Mouse (Mus musculus) cerebellum, adult 9-10 months (tissue): ENCODE data around the gene Ggact.

Experiments
- DNase-seq: peaks from one replicate; pipeline ENCODE4 v3.0.0; 2022

Ggact gene

DNA sequence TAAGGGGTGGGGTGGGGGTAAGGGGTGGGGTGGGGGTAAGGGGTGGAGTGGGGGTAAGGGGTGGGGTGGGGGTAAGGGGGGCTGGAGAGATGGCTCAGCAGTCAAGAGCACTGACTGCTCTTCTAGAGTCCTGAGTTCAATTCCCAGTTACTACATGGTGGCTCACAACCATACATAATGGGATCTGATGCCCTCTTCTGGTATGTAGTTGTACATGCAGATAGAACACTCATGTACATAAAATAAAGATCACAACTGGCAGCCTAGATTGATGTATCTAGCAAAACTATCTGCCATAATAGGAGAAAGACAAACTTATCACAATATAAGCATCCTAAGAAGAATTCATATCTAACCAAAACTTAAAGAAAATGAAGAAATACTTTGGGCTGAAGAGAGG lies 15.0 kb downstream of the Ggact start:
- no peak for DNase-seq

DNA sequence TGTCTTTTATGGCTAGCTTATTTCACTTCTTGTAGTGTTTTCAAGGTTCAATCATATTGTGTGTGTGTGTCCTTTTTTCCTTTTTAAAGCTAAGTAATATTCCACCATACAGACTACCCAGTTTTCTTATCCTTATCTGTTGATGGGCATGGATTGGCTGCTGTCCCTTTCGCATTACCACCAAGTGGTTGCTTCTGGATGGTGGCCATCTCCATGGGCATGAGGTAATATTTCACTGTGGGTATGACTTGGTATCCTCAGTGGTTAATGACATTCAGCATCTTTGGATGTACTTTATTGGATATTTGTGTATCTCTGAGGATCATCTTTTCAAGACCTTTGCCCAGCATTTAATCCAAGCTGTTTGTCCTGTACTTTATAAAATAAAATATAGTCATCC lies 17.5 kb downstream of the Ggact start:
- no peak for DNase-seq

DNA sequence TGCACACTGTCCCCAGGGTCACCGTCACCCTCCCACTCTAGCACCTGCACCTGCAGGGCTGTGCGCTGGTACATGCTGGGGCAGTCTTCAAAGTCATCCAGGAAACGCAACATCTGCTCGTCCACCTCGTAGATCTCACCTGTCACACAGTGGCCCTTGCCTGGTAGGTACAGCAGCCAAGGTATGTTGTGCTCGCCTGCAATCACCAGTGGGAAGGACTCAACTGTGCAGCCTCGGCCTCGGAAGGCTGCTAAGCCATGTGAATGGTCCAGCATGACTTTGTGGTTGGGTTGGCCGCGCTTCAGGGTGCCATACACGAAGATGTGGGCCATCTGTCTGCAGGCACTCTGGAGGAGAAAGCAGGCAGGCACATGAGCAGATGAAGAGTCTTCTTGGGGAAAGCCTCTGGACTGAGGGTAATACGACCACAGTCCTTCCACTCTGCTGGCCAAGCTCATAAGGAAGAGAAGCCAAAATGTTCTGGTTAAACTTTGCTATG lies 22.0 kb downstream of the Ggact start:
- DNase-seq = no peak

DNA sequence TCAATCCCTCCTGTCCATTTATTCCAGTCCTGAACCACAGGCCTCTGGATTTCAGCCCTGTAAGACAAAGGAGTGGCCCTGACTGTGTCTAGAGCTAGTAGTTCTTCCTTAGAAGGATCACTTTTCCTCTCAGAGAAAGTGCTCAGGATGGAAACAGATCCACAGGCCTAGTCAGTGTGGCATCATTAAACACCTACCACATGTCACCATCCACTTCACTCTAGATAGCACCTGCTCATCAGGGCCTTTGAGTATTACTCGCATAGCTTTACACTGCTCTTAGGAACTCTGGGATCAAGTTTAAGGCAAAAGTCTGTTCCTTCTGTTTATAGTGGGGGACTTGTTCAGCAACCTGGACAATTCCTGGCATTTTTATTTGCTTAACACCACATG lies 25.1 kb downstream of the Ggact start:
- no peak for DNase-seq

DNA sequence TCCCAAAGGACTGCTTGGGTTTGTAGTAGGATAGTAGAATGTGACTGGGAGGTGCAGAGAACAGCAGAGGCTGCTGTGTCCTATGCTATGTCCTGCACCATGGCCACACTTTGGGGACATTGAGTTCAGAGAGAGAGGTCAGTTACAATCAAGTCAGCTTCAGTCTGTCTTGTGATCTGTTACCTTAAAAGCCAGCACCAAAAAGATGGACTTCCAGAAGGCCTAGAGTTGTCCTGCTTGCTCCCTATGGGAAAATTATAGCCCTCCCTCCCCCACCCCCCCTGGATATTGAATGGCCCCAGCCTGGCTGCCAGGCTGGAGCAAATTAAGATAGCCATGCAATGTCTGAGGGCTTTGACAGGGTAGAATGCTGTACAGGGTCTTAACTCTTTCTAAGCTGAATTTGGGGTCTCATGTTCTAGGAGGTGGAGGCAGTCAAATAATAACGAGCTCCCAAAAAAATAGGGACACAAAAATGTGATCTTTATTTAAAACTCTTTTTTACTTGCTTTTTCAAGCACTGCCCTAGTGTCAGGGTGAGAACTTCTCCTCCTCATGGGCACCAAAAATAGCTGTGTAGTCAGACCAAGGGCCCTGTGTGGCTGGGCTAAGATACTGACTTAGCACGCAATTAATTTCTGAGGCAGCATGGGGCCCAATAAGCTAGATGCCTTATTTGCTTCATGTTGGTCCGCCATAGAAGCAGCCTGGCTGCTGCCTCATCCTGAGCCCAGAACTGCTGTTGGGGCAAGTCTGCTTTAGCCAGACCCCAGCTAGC lies 25.7 kb downstream of the Ggact start:
- no peak for DNase-seq

DNA sequence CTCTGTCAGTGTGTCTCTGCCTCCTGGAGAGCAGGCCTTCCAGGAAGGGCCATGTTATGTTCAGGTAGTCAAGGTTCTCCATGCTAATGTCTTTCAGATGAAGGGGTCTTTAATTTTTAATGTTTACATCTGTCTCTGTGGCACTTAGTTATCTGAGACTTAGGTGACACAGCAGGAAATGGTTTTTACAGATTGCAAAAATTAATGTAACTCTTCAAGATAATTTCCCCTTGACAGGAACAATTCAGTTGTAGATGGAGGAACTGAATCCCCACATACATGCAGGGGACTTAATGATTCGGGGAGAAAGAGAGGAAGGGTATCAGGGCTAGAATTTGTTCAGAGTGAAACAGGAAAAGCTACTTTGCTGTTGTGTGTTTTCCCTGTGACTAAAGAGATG lies 26.3 kb downstream of the Ggact start:
- DNase-seq = no peak

DNA sequence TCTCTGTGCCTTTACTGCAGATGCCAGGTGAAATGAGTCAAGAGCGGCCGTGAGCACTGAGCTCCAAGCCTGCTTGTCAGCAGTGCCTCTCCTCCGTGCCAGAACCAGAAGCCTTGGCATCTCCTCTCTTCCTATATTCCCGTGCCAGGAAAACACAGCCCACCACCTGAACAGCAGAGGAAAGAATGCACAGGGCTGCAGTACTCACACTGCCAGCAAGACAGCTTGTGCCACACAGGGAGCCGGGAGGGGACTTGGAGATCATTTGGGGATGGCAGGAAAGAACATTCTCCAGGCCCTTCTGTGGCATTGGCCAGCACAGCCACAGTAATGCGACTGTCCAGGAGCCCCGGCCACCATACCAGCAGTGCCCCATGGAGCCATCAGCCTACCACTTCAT lies 27.7 kb downstream of the Ggact start:
- peak; percentile 100 for DNase-seq

DNA sequence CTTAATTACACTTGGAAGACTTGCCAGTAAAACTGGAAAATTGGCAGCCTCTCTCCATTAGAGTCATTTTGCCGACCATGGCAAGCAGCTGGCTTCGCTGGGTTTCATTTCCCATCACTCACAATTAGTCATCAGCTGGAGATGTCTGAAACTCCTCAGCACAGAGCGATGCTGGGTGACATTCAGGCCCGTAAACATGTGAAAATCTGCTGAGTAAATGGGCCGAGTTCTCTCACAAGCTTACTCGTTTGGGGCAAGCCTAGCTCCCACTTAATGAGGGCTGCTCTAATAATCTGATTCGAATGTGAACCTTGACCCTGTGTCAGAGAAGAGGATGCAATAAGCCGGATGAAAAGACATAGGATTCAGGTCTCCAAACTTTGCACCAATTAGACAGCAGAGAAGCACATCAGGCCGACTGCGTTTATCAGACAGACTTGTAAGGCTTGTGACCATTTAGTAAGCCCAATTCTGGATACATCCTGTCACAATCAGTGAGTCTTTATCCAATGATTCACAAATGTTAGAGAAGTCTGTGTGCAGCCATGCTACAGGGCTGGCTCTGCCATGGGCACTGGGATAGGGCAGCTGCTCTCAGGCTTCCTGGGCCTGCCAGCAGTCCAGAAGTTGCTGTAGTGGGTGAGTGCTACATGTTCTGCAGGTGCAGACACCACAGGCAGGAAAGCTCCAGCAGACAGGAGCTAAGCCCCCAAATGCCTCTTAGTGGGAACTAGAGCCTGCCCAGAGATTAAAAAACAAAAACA lies 29.6 kb downstream of the Ggact start:
- DNase-seq = no peak

DNA sequence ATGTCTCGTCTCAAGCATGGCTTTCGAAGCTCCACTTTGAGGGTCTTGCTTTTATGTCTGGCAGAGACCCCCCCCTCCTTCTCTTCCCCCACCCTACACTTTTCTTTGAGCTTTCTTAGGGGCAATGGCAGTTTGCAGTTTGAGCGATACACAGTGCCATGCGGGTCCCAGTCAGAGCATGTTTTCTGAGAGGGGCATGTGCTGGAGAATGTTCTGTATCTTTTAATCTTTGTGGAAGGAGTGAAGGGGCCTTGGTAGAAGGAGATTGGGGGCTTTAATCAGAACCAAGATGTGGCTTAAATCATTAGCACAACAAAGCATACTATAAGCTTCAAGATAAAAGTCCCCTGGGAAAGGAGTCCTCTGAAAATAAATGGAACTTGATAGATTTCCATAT lies 30.1 kb downstream of the Ggact start:
- no peak for DNase-seq

DNA sequence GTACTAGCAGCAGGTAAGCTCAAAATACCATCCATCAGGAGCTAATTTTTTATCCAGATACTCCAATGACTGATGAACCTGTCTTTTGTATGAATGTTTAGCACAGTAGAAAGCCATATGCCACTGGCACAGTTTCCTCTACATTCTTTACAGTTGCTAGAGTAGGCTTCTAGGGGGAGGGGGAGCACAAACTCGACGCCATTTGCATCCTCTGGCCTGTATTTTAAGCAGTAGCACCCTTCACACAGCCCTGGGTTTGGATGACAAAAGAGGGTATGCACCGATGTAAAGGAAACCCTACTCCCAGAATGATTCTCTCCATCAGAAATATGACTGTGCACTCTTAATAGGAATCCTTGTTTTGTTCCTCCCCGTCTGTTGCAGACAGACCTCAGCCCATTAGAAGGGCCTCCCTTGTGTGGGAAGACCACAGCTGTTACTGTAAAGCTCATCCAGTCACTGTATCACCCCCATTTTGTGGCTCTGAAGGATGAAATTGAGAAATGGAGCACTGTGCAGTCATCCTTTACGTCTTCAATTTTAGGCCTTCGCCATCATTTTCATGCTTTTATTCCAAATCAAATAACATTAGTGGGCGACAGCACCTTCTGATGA lies 30.7 kb downstream of the Ggact start:
- no peak for DNase-seq

DNA sequence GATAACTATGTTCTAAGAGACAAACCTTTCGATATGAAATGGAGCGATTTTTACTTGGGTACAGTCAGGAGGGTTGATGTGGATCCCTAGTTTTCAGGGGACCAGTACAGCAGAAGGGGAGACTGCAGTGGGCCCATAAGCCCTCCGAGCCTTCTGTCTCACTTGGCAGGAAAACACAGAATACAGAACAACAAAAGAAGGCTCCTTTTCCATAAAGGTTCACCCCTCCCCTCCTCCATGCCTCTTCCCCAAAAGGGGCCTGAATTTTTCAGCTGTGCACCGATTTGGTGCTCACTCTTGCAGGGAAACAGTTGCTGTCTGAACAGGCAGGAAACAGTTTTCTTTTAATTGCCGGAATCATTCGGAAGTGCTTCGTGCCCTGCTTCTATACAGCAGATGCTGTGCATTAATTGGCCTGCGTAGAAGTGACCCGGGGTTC lies 31.3 kb downstream of the Ggact start:
- DNase-seq = peak; percentile 72

DNA sequence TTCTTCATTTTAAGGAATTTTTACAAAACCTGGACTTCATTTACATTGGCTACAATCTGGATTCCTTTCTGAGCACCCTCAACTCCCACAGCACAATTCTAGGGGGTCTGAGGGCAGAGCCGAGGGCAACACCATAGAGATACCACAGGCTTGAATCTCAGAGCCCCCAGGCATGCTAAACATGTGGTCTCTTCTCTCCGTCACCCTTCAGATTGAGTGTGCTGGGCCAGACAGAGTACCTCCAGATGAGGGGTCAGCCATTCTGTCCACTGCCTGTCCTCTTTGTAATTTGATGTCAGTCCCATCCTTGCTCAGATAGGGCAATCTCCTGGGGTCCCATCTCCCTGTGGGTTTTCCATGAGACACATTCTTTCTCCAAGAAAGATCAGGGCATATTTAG lies 31.9 kb downstream of the Ggact start:
- no peak for DNase-seq

DNA sequence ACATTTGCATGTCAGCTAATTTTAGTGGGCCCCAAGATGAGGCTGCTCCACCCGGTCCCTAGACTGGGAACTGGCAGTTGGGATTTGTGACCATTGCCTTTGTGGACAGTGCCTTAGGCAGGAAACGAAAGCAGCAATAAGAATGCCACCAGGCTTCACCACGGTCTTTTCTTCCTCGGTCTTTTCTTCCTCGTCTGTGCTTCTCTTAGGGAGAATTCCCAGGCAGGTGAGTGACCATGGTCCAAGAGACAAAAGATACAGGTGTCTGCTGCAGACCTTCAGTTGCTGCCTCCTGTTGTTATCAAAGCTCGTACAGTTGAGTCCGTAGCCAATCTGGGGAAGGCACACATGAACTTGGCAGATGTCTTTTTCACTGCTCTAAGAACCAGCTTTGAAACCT lies 33.3 kb downstream of the Ggact start:
- peak; percentile 61 for DNase-seq

DNA sequence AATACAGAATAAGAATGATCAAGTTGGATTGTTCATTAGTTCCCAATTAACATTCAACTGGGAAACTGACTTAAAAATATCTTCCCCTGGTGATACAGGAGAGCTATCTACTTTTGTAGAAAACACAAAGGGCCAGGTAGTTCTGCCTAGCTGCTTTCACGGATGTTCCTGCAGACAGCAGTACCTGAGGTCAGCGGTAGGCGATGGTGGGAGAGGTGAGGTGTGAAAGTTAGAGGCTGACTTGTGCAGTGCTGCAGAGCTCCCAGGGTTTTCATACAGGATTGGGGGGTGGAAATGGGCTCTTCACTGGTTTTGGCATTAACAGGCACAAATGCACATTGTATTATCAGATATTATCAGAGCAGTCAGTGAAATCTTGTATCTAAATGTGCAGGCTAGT lies 35.8 kb downstream of the Ggact start:
- DNase-seq = peak; percentile 65

DNA sequence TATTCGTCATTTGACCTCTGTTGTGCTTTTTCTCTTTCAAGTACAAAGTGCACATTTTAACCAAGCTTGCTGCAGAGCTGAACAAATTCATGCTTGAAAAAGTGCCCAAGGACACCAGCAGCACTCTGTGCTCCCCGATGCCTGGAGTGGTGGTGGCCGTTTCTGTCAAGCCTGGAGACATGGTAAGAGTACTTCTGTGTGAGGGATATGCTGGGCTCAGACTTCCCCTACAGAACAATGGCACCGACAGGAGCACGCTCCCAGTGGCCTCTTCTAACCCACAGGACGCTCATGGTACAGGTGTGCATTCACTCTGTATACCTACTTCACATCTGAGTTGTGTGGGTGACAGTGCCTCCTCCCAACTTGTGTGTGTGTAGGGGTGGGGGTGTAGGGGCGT lies 36.8 kb downstream of the Ggact start:
- DNase-seq = peak; percentile 71

DNA sequence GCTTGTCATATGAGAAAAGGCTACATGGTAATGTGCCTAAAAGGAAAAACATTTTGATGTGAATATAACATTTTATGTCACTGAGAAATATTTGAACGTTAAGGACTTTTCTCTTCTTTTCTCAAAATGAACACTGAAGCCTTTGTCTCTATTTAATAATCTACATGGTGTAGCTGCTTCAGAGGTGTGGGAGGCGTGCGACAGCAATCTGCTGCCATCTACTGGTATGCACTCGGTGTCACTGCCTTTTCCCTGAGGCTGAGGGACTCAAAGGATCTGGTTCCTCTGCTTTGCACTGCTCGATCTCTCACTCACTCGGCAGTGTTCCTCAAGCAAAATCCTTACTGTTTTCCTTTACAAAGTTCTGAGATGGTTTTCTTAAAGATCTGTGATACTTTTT lies 37.4 kb downstream of the Ggact start:
- peak; percentile 96 for DNase-seq

DNA sequence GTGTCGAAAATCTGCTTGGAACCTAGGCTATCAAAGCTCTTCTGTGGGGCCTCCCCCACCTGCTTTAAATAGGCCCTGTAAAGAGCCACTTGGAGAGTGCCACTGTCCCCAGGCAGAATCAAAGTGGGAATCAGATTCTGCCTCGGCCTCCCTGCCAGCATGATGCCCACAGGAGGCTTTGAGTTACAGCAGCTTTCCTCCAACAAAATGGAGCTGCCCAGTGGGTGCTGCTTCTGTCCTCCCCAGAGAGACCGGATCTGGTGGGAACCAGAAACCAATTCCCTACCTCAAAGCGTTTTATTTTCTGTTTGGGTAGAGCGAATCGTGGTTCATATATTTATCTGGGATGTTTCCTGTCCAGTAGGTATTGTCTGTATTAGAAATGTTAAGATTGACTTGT lies 37.9 kb downstream of the Ggact start:
- DNase-seq = peak; percentile 60

DNA sequence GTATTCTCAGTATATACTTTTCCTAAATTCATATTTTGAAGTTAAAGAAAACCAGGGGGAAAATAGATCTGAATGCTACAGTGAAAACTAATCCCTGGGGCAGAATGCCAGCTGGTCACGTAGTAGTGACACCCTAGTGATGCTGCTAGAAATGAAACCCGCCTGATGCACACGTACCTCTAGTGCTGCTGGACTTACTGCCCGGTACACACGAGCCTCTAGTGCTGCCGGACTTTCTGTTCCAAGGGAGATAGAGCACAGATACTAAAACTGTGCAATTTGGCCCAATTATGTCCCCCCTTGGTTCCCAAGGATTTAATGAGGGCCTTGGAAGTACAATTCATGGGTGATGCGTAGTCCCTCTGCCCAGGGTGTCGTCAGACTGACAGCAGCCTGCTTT lies 38.5 kb downstream of the Ggact start:
- DNase-seq = peak; percentile 75

DNA sequence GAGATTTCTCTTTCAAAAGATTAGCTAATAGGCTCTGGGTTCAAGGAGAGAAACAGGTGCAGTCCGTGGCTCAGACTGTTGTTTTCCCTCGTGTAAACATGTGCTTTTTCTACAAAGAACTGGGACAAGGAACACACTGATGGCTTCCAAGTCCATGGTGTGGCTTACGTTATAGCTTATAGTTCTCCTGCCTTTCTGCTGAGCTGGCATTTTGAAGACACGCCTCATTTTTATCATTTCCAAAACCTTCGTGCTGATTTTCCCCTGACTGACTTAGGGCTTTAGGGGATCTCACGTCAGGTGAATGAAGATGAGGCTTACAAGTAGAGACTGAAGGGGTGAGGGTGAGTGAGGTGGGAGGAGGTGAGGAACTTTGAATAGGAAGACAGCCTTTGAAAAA lies 40.9 kb downstream of the Ggact start:
- DNase-seq = no peak

DNA sequence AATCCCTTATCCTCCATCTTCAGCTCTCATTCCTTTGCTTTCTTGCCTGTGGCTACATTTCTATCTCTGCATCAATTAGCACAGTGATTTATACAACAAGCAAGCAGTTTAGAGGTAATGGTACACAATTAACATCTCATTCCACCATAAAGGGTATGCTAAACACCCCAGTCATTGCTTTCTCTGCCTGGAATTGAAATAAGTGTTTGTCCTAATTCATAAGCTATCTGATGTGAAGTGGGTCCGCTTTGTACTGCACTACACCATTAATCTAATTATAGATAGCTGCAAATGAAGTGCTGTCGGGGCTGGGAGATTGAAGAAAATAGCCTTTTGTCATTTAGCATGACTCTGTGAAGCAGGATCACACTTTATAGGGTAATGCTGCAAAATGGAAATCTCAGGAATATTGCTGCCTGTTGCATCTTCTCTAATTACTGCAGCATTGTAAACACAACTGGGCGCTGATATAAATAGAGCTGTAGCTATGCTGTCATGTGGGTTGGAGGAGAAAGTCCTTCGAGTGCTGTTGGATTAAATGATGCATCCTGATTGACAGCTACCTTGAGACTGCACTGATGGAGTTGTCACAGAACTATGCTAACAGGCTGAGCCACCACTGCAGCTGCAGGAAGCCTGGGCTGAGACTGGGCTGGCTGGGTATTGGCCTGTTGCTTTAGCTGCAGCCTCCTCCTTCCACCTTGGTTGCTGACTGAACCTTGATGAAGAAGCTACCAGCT lies 41.5 kb downstream of the Ggact start:
- no peak for DNase-seq

DNA sequence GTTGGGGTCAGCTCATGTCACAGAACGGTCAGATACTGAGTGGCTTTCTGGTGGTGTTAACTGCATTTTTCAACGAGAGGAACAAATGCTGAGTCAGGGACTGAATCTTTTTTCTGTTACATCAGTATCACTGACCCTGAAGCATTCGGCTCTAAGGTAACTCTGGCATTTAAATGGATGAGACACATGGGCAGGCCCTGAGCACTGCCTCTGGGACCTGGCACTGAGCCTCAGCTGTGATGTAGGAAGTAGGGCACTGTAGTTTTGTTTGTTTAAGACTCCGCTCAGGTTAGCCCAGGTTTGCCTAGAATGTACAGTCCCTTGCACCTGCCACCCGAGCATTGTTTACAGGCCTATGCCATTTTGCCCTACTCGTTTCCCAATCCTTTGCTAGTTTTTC lies 43.7 kb downstream of the Ggact start:
- DNase-seq = peak; percentile 52

DNA sequence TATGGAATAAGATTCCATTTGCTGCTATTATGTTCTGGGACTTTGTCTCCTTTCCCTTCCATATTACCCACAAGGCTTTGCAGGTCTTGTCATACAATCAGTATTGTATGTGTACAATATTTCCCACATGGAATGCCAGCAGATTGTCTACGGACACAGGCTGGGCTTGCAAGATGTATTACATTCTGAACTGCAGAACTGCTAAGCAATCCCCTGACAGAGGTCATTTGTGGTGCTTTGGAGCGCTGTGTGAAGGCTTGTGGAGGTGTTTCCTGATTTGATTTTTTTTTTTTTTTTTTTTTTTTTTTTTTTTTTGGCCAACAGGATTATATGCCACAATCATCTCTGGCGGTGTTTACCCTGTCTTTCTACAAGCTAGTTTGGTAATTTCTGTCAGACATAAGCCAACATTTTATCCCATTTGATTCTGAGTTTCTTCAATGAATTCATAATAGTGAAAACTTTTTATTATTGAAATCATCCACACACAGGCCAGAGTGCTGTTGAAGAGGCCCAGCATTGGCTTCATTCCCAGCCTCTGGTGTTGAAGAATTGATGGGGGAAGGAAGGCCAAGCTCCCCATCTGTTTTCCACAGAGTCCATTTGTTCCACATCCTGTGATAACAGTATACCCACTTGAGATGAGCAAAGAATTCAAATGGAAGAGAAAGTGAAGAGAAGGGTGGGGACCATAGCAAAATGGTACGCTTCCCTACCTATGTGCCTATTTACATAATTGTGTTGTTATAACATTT lies 45.8 kb downstream of the Ggact start:
- DNase-seq = peak; percentile 58
